Mouse (Mus musculus): ENCODE results near the gene Rbm38.

DNA sequence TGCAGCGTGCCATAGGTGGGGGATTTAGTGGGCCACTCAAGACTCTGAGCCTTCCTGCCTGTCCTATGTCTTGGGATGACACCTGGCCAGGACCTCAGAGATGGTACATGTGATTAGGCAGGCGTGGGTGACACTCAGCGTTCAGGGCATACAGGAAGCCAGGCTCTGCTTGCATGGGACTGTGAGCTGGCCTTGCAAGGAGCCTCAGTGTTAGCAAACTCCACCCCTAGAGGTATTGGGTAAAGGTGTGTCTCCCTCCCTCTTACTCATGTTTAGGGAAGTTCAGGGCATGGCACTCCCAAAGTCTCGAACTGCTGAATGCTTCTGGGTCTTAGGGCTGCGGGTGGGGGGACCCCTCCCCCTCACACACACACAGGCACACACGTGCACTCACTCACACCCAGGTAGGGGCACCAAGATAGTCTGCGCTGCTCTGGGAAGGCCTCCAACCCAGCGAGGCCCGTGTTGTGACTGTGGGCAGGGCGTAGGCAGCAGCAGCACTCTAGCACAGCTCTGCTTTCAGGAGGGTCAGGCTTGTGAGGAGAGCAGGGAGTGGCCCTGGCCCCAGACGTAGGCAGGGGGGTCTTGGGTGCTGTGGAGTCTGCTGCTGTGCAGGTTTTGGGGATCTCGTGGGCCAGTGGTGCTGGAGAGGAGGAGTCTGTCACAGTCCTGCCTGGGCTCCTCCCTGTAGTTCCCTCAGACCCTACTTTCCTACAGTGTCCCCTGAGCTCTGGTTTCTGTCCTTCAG is 10.5 kb downstream of the Rbm38 start:
- TF ChIP-seq CTCF (IDR thresholded peaks at IDR 0.05; ENCODE audit: borderline replicate concordance, extremely low read depth, insufficient read depth, insufficient read length): no peak
- no peak for TF ChIP-seq POLR2A (IDR thresholded peaks at IDR 0.05; ENCODE audit: borderline replicate concordance, extremely low read depth, insufficient read depth, insufficient read length, poor library complexity, severe bottlenecking)
